Mouse (Mus musculus) telencephalon, adult 2 months (tissue): ENCODE data around the gene Mrgprh.

Experiments used
- DNase-seq: peaks from one replicate; pipeline ENCODE4 v3.0.0-alpha.2; 2011; ENCODE audit warnings: low read depth, low spot score

Gene Mrgprh

DNA sequence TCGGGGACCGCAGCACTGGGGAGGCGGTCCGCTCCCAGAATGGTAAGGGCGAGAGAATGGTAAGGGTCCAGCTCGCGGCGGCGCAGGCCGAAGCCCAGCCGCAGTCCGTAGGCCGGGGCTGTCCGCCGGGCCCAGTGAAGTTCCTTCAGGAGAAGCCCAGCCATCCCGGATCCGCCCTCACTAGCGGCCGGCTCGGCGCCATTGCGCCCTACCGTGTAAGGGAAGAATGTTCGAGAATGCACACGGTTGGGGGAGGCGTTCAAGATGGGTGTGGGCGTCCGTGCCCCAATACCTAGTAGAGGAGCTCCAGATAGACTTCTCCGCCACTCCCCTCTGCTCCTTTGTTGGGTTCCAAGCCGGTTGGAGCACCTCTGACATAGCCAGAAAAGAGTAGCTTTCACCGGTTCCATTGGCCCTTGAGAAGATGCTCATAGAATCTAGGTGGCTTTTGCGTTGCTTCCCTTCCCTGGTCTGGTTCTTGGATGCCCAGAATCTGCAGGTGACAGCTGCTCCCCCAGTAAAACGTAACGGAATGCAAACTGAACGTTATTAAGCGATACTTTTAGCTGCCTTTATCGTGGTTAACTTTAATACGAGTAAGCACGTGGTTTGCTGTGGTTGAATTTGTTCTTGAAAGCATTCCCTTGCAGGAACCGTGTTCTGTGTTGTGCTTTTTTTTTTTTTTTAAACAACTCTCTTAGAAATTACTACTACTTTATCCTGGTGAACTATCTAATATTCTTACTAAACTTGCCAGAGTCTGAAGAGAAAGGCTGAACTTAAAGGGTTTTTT, 41.0 kb downstream of the Mrgprh start:
- DNase-seq: no peak

DNA sequence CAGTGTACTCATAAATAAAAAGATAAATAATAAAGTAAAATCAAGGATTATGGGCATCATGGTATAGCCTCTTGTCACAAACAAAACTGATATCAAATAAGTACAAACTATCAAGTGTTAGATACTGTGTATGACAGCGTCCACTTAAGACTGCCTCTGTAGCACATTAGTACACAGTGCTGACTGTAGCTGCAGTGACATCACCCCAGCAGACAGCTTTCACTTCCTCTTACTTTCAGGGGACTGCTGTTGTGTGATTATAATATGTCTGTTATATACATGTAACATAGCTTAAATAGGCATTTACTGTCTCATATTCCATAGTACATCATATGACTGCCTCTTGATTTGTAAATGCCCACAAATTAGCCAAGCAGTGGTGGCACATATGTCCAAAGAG, 45.2 kb downstream of the Mrgprh start:
- no peak for DNase-seq

DNA sequence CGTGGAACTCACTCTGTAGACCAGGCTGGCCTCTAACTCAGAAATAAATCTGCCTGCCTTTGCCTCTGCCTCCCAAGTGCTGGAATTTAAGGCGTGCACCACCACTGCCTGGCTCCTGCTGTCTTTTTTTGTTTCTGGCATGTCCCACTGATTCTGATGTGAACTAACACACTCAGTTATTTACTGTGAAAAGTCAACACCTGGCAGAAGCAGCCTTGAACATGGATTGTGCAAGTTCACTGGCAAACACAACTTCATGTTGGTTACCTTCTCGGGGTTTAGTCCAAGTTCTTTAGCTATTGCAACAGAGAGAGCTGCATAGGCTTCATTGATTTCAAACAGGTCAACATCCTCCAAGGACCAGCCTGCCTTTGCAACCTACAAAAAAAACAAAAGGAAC, 49.2 kb downstream of the Mrgprh start:
- no peak for DNase-seq

DNA sequence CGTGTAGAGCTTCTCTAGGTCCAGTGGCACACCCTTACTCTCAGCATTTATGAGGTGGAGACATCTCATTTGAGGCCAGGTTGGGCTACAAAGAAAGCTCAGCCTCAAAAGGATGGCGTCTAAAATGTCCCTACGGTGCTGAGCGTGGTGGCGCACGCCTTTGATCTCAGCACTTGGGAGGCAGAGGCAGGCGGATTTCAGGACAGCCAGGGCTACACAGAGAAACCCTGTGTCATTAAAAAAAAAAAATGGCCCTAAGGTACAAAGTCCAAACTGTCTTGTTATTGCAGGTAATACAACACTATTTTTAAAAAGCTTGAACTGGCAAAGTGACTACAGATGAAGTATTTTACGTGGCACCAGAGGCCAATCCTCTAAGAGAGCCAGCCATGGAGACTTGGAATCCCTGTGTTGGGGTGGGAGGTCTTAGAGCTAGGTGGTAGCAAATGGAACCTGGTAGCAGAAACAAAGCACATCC, 49.9 kb downstream of the Mrgprh start:
- DNase-seq: no peak
